Mouse (Mus musculus): Measurements from ENCODE around the gene Wipf3.

DNA sequence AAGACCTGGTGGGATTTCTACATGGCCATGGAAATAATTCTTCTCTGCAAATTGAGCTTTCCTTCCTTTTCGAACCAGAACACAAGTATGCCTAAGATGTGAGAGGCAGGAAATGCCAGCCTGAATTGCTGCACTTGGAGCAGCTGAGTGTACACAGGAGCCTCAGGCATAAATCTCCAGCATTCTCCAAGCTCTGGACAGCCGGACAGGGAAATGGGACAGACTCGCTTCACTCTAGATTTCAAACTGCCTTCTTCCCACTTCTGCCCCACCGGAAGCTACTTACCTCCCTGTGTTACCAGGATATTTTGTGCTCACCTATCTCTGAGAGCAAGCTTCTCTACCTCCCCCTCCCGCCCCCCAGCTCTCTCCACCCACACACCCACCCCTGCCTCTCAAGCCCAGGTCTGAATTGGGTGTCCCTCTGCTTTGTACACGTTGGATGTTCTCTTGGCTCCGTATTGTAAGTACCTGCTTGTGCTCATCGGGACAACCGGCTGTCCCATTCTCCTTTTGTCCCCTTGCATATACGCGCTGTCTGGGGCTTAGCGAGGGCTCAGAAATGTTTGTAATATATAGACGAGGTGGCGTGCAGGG, 455 bp upstream of the Wipf3 start:
- no peak for TF ChIP-seq CTCF (IDR thresholded peaks at IDR 0.05; ENCODE audit: control insufficient read depth, insufficient read depth, low read length)
- no peak for TF ChIP-seq POLR2A (IDR thresholded peaks at IDR 0.05; ENCODE audit: borderline replicate concordance, control insufficient read depth, low read depth, low read length)

Data from bone marrow, adult 2 months (tissue).